Mouse (Mus musculus): Measurements from ENCODE around the gene Zfp217. TPM values are rescaled to one million over a fixed set of nuclear protein-coding genes. Genes with fewer than 3 reads are reported as not detected.

The Zfp217 gene
- polyA plus RNA-seq, 1 experiment from 2014 or later = 2.8 TPM

GRCm38 (mm10) chr2:170128461-170129247, 19.2 kb downstream of the Zfp217 start:
- Histone ChIP-seq H3K9me3 (replicated peaks) (no peaks in the 10 kb centered on the region), H3K36me3 (peaks cover 4% of the 10 kb centered on the region), H3K27me3 (ENCODE audit: low read depth, poor library complexity, severe bottlenecking) (peaks cover 3% of the 10 kb centered on the region; the same call in 1 of the 2 replicates), H3K4me3 (peak overlapping the region; percentile 92), H3K27ac (replicated peaks) (peak overlapping the region; percentile 99), H3K4me1 (peaks cover 85% of the 10 kb centered on the region)
- no peak for DNase-seq (ENCODE audit: low spot score)
- WGBS = 20% methylated on average over 7 of the region's 7 CpGs

GRCm38 (mm10) chr2:170127523-170127922, 20.4 kb downstream of the Zfp217 start:
- Histone ChIP-seq H3K27ac (replicated peaks) (peak overlapping the region; percentile 35; the same call in 1 of the 2 replicates), H3K9me3 (replicated peaks) (no peaks in the 10 kb centered on the region), H3K27me3 (ENCODE audit: low read depth, poor library complexity, severe bottlenecking) (no peaks in the 10 kb centered on the region; the same call in 1 of the 2 replicates), H3K4me3 (no peak overlapping the region), H3K4me1 (peaks cover 74% of the 10 kb centered on the region), H3K36me3 (peaks cover 15% of the 10 kb centered on the region)
- 48% methylated on average over 3 of the region's 3 CpGs for WGBS
- DNase-seq (ENCODE audit: low spot score) = no peak

DNA sequence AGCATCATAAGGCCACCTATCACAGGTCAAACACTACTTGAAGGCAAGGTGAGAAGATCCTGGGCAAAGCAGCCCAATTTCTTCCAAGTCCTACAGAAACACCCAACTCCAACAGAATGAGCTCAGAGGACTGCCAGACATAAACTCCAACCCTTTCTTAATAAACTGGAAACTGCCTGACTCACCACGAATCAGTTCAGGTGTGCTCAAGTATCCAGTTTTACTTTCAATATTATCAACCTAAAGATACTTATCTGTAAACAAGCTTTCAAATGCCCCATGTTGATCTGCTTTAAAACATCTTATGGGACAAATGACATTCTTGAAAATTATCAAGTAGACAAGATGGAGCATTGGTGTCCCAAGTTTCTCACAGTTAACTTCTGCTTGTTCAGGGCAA, 21.6 kb downstream of the Zfp217 start:
- Histone ChIP-seq H3K27ac (replicated peaks) (no peak overlapping the region), H3K27me3 (ENCODE audit: low read depth, poor library complexity, severe bottlenecking) (no peaks in the 10 kb centered on the region; the same call in 1 of the 2 replicates), H3K9me3 (replicated peaks) (no peaks in the 10 kb centered on the region), H3K4me1 (peaks cover 65% of the 10 kb centered on the region), H3K36me3 (peaks cover 26% of the 10 kb centered on the region), H3K4me3 (no peak overlapping the region)
- no peak for DNase-seq (ENCODE audit: low spot score)
- 96% methylated on average over 1 of the region's 1 CpGs for WGBS

DNA sequence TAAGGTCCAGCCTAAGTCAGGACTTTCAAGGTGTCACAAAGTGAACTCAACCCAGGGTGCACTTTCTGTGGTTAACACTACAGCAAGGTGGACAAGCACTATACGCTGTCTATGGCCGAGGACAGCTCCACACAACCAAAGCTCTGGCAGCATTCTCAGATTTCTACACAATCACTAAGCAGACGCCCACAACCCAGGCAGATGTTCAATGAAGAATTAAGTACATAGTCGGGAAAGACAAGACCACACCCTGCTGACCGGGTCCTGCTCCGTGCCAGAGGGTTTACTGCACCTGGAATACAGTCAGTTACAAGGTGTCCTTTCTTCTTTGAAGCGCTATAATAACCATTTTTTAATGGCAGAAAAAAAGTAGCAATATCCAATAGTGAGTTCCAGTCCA, 25.7 kb downstream of the Zfp217 start:
- 89% methylated on average over 7 of the region's 7 CpGs for WGBS
- Histone ChIP-seq H3K27me3 (ENCODE audit: low read depth, poor library complexity, severe bottlenecking) (no peaks in the 10 kb centered on the region), H3K27ac (replicated peaks) (no peak overlapping the region), H3K36me3 (peaks cover 66% of the 10 kb centered on the region), H3K9me3 (replicated peaks) (no peaks in the 10 kb centered on the region), H3K4me1 (peaks cover 39% of the 10 kb centered on the region), H3K4me3 (no peak overlapping the region)
- no peak for DNase-seq (ENCODE audit: low spot score)

DNA sequence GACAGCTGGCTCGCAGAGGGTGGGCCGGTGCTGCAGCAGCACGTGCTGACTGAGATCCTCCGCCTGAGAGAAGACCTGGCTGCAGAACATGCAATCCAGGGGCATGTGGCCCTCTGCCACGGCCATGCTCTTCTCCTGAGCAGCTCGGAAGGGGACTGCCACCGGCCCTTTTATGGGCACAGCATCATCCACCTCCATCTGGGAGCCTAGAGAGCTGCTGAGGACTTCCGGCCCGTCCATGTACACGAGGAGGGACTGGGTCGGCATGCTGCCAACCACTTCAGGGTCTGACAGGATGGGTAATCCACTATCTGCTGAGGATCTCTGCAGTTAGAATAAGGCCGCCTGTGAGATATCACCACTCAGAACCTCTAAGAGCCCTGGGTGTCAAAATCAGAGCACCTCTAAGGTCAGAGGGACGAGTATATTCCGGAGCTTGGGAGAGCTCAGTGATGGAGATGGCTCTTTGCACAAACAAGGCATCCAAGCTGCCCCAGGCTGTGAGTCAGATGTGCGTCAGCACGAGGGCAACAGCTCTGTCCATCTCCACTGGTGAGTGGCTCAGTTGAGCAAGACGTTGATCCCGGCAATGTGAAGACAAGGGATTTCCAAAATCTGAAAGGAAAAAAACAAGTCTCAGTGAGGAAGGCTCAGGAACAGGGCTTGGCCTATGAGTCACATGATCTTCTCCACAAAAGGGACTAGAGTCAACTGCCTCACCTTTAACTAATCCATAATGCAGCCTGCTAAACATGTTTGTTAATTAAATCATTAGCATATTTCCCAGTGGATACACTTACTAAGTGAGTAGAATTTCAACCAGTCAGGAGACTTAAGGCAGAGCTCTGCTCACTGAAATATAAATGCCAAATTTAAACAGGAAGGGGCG, 27.5 kb downstream of the Zfp217 start:
- no peaks in the 10 kb centered on the region for H3K27me3 ChIP-seq (ENCODE audit: low read depth, poor library complexity, severe bottlenecking)
- no peak for DNase-seq (ENCODE audit: low spot score)
- peaks cover 77% of the 10 kb centered on the region for H3K36me3 ChIP-seq
- H3K9me3 ChIP-seq (replicated peaks) = no peaks in the 10 kb centered on the region
- no peak overlapping the region for H3K4me3 ChIP-seq
- no peak overlapping the region for H3K27ac ChIP-seq (replicated peaks)
- WGBS = 92% methylated on average over 19 of the region's 19 CpGs
- H3K4me1 ChIP-seq = peaks cover 23% of the 10 kb centered on the region

DNA sequence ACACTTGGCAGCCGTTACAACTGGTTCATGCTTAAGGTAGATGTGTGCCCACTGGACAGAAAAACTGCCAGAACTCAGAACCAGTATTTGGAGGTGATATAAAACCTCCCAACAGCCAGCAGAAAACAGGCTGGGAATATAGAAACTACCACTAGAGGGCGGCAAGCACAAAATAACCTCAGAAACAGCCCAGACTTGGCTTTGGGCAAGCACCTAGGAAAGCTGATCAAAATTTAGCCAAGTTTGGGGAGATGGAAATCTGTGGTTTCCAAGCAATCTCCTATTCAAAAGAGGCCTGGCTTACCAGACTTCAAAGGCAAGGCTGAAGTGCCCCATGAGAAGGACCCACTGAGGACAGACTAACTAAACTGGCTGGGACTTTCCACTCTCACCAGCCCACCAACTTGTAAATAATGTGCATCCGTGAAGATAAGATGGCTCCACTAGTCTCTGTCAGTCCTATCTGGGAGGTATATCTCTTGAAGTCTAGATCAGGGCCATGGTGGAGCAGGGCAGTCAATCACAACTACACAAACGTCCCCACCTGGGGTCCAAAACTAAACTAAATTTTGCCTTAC, 31.1 kb downstream of the Zfp217 start:
- H3K36me3 ChIP-seq = peaks cover 91% of the 10 kb centered on the region
- no peaks in the 10 kb centered on the region for H3K9me3 ChIP-seq (replicated peaks)
- DNase-seq (ENCODE audit: low spot score) = peak; percentile 57
- H3K4me3 ChIP-seq = no peak overlapping the region
- no peak overlapping the region for H3K27ac ChIP-seq (replicated peaks)
- 53% methylated on average over 4 of the region's 4 CpGs for WGBS
- peaks cover 17% of the 10 kb centered on the region; the same call in 1 of the 2 replicates for H3K4me1 ChIP-seq
- no peaks in the 10 kb centered on the region for H3K27me3 ChIP-seq (ENCODE audit: low read depth, poor library complexity, severe bottlenecking)

DNA sequence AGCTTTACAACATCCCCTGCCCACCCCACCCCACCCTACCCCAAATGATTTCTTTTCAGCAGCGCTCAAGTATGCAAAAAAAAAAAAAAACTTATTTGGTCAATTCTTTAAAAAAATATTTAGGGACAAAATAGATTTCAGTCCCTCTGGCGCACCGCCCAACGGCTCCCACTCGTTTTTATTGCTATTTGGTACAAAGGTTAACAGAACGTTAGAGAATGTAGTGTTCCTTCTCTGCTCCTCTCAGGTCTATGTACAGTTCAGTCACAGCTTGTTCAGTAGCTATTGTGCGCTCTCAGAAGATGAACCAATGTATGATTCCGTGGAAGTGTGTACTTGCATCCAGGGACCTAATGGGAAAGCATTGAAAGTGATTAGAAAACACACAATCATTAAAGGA, 37.6 kb downstream of the Zfp217 start:
- peaks cover 88% of the 10 kb centered on the region for H3K36me3 ChIP-seq
- no peaks in the 10 kb centered on the region for H3K27me3 ChIP-seq (ENCODE audit: low read depth, poor library complexity, severe bottlenecking)
- DNase-seq (ENCODE audit: low spot score) = no peak
- 91% methylated on average over 8 of the region's 8 CpGs for WGBS
- H3K4me1 ChIP-seq = peaks cover 14% of the 10 kb centered on the region
- no peak overlapping the region for H3K4me3 ChIP-seq
- H3K9me3 ChIP-seq (replicated peaks) = no peaks in the 10 kb centered on the region
- H3K27ac ChIP-seq (replicated peaks) = no peak overlapping the region

- no peak overlapping the region for H3K4me3 ChIP-seq
- no peak for DNase-seq (ENCODE audit: low spot score)
- H3K36me3 ChIP-seq = peaks cover 80% of the 10 kb centered on the region
- peaks cover 14% of the 10 kb centered on the region for H3K4me1 ChIP-seq
- no peaks in the 10 kb centered on the region for H3K9me3 ChIP-seq (replicated peaks)
- no peaks in the 10 kb centered on the region for H3K27me3 ChIP-seq (ENCODE audit: low read depth, poor library complexity, severe bottlenecking)
- 47% methylated on average over 5 of the region's 5 CpGs for WGBS
- peak overlapping the region; percentile 43 for H3K27ac ChIP-seq (replicated peaks)
These were observed 38.4 kb downstream of the Zfp217 start for GRCm38 (mm10) chr2:170109528-170109927.

GRCm38 (mm10) chr2:170107791-170108190, 40.1 kb downstream of the Zfp217 start:
- no peaks in the 10 kb centered on the region for H3K9me3 ChIP-seq (replicated peaks)
- H3K27me3 ChIP-seq (ENCODE audit: low read depth, poor library complexity, severe bottlenecking) = no peaks in the 10 kb centered on the region
- no peak overlapping the region for H3K27ac ChIP-seq (replicated peaks)
- DNase-seq (ENCODE audit: low spot score) = no peak
- H3K4me3 ChIP-seq = no peak overlapping the region
- H3K4me1 ChIP-seq = peaks cover 12% of the 10 kb centered on the region
- 92% methylated on average over 3 of the region's 3 CpGs for WGBS
- peaks cover 63% of the 10 kb centered on the region for H3K36me3 ChIP-seq

DNA sequence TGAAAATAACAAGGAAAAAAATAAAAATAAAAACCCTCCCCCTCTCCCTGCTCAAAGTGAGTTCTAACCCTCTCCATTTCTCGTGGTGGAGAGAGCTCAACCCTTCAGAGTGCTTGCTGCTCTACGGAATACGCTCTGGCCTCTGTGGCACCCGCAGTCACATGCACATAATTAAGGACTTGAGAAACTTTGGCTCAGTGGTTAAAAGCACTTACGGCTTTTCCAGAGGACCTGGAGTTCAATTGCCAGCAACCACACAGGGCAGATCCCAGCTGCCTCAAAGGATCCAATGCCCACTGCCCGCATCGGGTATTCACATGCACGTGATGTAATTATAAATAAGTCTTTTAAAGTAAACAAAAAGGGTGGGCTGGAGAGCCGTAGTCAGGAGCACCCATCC, 41.9 kb downstream of the Zfp217 start:
- Histone ChIP-seq H3K9me3 (replicated peaks) (no peaks in the 10 kb centered on the region), H3K4me3 (no peak overlapping the region), H3K4me1 (peaks cover 12% of the 10 kb centered on the region), H3K36me3 (peaks cover 45% of the 10 kb centered on the region), H3K27ac (replicated peaks) (no peak overlapping the region), H3K27me3 (ENCODE audit: low read depth, poor library complexity, severe bottlenecking) (no peaks in the 10 kb centered on the region)
- DNase-seq (ENCODE audit: low spot score) = no peak
- WGBS = 90% methylated on average over 9 of the region's 9 CpGs

DNA sequence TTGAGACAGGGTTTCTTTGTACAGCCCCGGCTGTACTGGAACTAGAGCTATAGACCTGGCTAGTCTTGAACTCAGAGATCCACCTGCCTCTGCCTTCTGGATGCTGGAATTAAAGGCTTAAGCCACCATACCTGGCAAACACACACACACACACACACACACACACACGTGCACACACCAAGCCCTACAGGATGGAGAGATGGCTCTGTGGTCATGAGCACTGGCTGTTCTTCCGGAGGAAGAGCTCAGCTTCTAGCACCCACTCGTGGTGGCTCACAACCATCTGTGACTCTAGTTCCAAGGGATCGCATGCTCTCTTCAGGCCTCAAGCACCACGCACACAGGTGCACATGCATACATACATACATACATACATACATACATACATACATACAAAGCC, 43.5 kb downstream of the Zfp217 start:
- no peaks in the 10 kb centered on the region for H3K27me3 ChIP-seq (ENCODE audit: low read depth, poor library complexity, severe bottlenecking)
- WGBS = 88% methylated on average over 6 of the region's 6 CpGs
- H3K27ac ChIP-seq (replicated peaks) = no peak overlapping the region
- no peak overlapping the region for H3K4me3 ChIP-seq
- H3K9me3 ChIP-seq (replicated peaks) = no peaks in the 10 kb centered on the region
- peaks cover 4% of the 10 kb centered on the region for H3K4me1 ChIP-seq
- DNase-seq (ENCODE audit: low spot score) = no peak
- peaks cover 29% of the 10 kb centered on the region for H3K36me3 ChIP-seq

- Histone ChIP-seq H3K27ac (replicated peaks) (no peak overlapping the region), H3K4me3 (no peak overlapping the region), H3K4me1 (no peaks in the 10 kb centered on the region), H3K36me3 (peaks cover 24% of the 10 kb centered on the region), H3K27me3 (ENCODE audit: low read depth, poor library complexity, severe bottlenecking) (no peaks in the 10 kb centered on the region), H3K9me3 (replicated peaks) (no peaks in the 10 kb centered on the region)
- peak; percentile 50 for DNase-seq (ENCODE audit: low spot score)
- WGBS = 58% methylated on average over 9 of the region's 9 CpGs
These were observed 44.1 kb downstream of the Zfp217 start for GRCm38 (mm10) chr2:170103852-170104251.
